Mouse (Mus musculus): Measurements from ENCODE around the gene Tmem233.

The Tmem233 gene

GRCm38 (mm10) chr5:116004271-116004670, 78.8 kb downstream of the Tmem233 start:
- no peak for DNase-seq (ENCODE audit: low read depth, low spot score)

- no peak for DNase-seq (ENCODE audit: low read depth, low spot score)
These were observed 79.2 kb downstream of the Tmem233 start for GRCm38 (mm10) chr5:116003825-116004224.

- no peak for DNase-seq (ENCODE audit: low read depth, low spot score)
These were observed 79.9 kb downstream of the Tmem233 start for GRCm38 (mm10) chr5:116003154-116003553.

- no peak for DNase-seq (ENCODE audit: low read depth, low spot score)
These were observed 85.7 kb downstream of the Tmem233 start for GRCm38 (mm10) chr5:115997376-115997775.

GRCm38 (mm10) chr5:115994101-115994500, 88.9 kb downstream of the Tmem233 start:
- no peak for DNase-seq (ENCODE audit: low read depth, low spot score)

GRCm38 (mm10) chr5:115991717-115992116, 91.3 kb downstream of the Tmem233 start:
- no peak for DNase-seq (ENCODE audit: low read depth, low spot score)

All from WW6 (cell line).